Mouse (Mus musculus): ENCODE measurements around the gene Kcnk6. TPM values are rescaled to one million over a fixed set of nuclear protein-coding genes. Genes with fewer than 3 reads are reported as not detected.

Kcnk6 gene
- total and polyA plus RNA-seq, 3 experiments, result 1.4 to 5.2 TPM; not detected in 1

DNA sequence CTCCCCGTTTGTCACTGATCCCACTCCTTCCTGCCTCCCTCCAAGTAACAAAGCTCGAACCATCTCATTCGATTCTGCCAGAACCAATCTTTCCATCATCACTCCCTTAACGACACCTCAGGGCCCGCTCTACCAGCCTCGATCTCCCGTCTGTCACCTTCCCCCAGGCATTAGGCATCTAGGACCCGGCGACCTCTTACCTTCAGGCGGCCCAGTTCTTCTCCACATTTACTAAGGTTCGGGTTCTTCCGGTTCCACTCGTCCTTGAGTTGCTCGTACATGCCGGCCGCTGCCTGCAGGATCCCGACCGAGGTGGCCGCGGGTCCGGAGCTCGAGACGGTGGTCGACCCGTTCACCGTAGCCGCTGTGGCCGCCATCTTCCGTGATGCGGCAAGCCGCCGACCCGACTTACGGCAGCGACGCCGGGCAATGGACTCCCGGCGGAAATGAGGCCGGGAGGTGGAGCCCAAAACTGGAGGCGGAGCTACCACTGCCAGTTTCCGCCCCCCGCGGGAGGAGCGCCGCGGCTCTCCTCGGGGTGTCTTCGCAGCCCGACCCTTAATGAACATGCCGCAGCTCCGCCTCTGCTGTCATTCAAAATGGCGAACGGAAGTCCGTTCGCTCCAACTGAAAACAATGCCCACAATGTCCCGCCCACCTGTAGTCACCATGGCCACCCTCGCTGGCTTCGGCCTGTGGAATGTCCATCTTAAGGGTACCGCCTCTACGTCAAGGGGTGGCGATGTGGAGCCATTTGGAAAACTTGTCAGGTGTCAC is 52.0 kb downstream of the Kcnk6 start, which contains the start of gene Psmd8 (continued):
- TF ChIP-seq ETS1 (IDR thresholded peaks at IDR 0.05; ENCODE audit: low read depth, low read length) (no peak), ELF1 (IDR thresholded peaks at IDR 0.05; ENCODE audit: low read depth, low read length) (peak; percentile 80), USF2 (IDR thresholded peaks at IDR 0.05; ENCODE audit: borderline replicate concordance in 1 of 2, insufficient read depth in 1 of 2, low read depth in 1 of 2, low read length in 2 of 2) (no peak), EP300 (IDR thresholded peaks at IDR 0.05; ENCODE audit: low read depth in 1 of 2, low read length in 2 of 2) (peak in 1 of 2 experiments; percentile 42; a peak in 2 of 4 replicates), SIN3A (IDR thresholded peaks at IDR 0.05; ENCODE audit: low read length) (peak; percentile 73), USF1 (IDR thresholded peaks at IDR 0.05; ENCODE audit: low read depth, low read length) (no peak), CHD1 (IDR thresholded peaks at IDR 0.05; ENCODE audit: low read depth, low read length) (no peak), NRF1 (IDR thresholded peaks at IDR 0.05; ENCODE audit: insufficient read depth, low read depth, low read length, poor library complexity, severe bottlenecking) (peak; percentile 18; the same call in 1 of the 2 replicates), ZMIZ1 (IDR thresholded peaks at IDR 0.05; ENCODE audit: low read depth, low read length) (peak; percentile 61; the same call in 1 of the 2 replicates)

DNA sequence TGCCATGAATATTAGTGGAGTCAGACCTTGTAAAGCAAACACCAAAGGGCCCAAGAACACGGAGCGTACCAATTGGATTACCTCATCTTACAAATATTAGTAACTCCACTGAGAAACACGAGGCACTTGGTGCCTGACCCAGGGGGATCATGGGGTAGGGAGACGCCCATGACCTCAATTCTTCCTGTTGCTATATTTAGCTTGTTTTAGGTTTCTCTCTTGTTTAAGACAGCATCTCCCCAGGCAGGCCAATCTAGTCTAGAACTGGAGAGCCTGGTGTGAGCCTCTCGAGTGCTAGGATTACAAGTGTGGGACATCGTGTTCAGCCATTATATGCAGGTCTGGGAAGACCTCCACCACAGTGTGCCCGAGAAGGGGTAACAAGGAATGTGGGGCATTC is 53.0 kb downstream of the Kcnk6 start:
- H3K27ac ChIP-seq (ENCODE audit: control insufficient read depth, low read depth, low read length), result peak overlapping the region; percentile 2; the same call in 1 of the 2 replicates
- 0 out of 2 replicates have a peak, but pooled peaks have one; percentile 43 for TF ChIP-seq MYC (IDR thresholded peaks at IDR 0.05; ENCODE audit: low read depth, low read length)
- peak; percentile 25; the same call in 1 of the 2 replicates for TF ChIP-seq ETS1 (IDR thresholded peaks at IDR 0.05; ENCODE audit: low read depth, low read length)
- no peak for TF ChIP-seq GABPA (IDR thresholded peaks at IDR 0.05; ENCODE audit: low read depth, low read length)
- TF ChIP-seq MEF2A (IDR thresholded peaks at IDR 0.05; ENCODE audit: extremely low read depth, insufficient replicate concordance, low read depth, low read length, poor library complexity, severe bottlenecking), result peak; percentile 82; the same call in 1 of the 2 replicates
- TF ChIP-seq MXI1 (IDR thresholded peaks at IDR 0.05; ENCODE audit: low read depth, low read length), result peak; percentile 43; the same call in 1 of the 2 replicates
- peak overlapping the region; percentile 90 to 97 for H3K4me3 ChIP-seq (ENCODE audit: control insufficient read depth in 1 of 2, insufficient read depth in 1 of 2, low read depth in 2 of 2, low read length in 2 of 2)
- no peaks in the 10 kb centered on the region for H3K27me3 ChIP-seq (ENCODE audit: control insufficient read depth in 1 of 2, insufficient read depth in 2 of 2, low read length in 2 of 2)
- peaks cover 0 to 15% of the 10 kb centered on the region in 2 experiments; a peak in 3 of 4 replicates for H3K4me1 ChIP-seq (ENCODE audit: control insufficient read depth in 1 of 2, insufficient read depth in 2 of 2, low read length in 2 of 2)
- H3K9me3 ChIP-seq (replicated peaks; ENCODE audit: insufficient read depth, low read length), result no peaks in the 10 kb centered on the region
- peaks cover 0 to 6% of the 10 kb centered on the region in 2 experiments for H3K36me3 ChIP-seq (ENCODE audit: control insufficient read depth in 1 of 2, insufficient read depth in 2 of 2, low read length in 2 of 2)
- peak; percentile 61 for DNase-seq (ENCODE audit: low read depth, low spot score)
- peak overlapping the region; percentile 82 for H3K9ac ChIP-seq (ENCODE audit: control insufficient read depth, low read depth, low read length, poor library complexity, severe bottlenecking)
- peaks cover 23% of the 10 kb centered on the region for H3K79me2 ChIP-seq (ENCODE audit: control insufficient read depth, insufficient read depth, low read length, poor library complexity)

DNA sequence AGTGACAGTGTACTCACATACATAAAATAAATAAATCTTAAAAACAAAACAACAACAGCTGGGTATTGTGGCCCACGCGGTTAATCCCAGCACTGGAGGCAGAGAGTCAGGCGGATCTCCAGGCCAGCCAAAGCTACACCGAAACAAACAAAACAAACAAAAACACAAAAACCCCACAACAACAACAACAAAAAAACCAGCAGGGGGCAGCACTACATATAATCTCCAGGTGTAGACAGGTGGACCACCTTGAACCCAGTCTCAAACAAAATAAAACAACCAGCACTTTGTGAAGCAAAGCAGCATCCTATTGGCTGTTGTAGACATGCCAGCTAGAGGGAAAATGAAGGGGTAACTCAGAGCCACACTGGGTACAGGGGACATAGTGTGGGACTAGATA is 54.2 kb downstream of the Kcnk6 start:
- no peak overlapping the region for H3K4me3 ChIP-seq (ENCODE audit: control insufficient read depth in 1 of 2, insufficient read depth in 1 of 2, low read depth in 2 of 2, low read length in 2 of 2)
- DNase-seq (ENCODE audit: low read depth, low spot score), result no peak
- no peaks in the 10 kb centered on the region for H3K27me3 ChIP-seq (ENCODE audit: control insufficient read depth in 1 of 2, insufficient read depth in 2 of 2, low read length in 2 of 2)
- peaks cover 0 to 6% of the 10 kb centered on the region in 2 experiments for H3K36me3 ChIP-seq (ENCODE audit: control insufficient read depth in 1 of 2, insufficient read depth in 2 of 2, low read length in 2 of 2)
- H3K79me2 ChIP-seq (ENCODE audit: control insufficient read depth, insufficient read depth, low read length, poor library complexity), result peaks cover 23% of the 10 kb centered on the region
- H3K4me1 ChIP-seq (ENCODE audit: control insufficient read depth in 1 of 2, insufficient read depth in 2 of 2, low read length in 2 of 2), result peaks cover 0 to 15% of the 10 kb centered on the region in 2 experiments; a peak in 3 of 4 replicates
- no peak overlapping the region for H3K9ac ChIP-seq (ENCODE audit: control insufficient read depth, low read depth, low read length, poor library complexity, severe bottlenecking)
- H3K9me3 ChIP-seq (replicated peaks; ENCODE audit: insufficient read depth, low read length), result no peaks in the 10 kb centered on the region
- H3K27ac ChIP-seq (ENCODE audit: control insufficient read depth, low read depth, low read length), result no peak overlapping the region
- no peak for TF ChIP-seq GABPA (IDR thresholded peaks at IDR 0.05; ENCODE audit: low read depth, low read length)
- TF ChIP-seq MAFK (IDR thresholded peaks at IDR 0.05; ENCODE audit: borderline replicate concordance, low read depth, low read length), result no peak
- no peak for TF ChIP-seq TAL1 (IDR thresholded peaks at IDR 0.05; ENCODE audit: low read length)
- TF ChIP-seq MAZ (IDR thresholded peaks at IDR 0.05; ENCODE audit: low read depth, low read length), result no peak
- TF ChIP-seq POLR2AphosphoS5 (IDR thresholded peaks at IDR 0.05; ENCODE audit: borderline replicate concordance, low read depth, low read length), result no peak
- TF ChIP-seq CHD1 (IDR thresholded peaks at IDR 0.05; ENCODE audit: low read depth, low read length), result no peak
- no peak for TF ChIP-seq BHLHE40 (IDR thresholded peaks at IDR 0.05; ENCODE audit: borderline replicate concordance, low read depth, low read length)
- no peak for TF ChIP-seq MEF2A (IDR thresholded peaks at IDR 0.05; ENCODE audit: extremely low read depth, insufficient replicate concordance, low read depth, low read length, poor library complexity, severe bottlenecking)
- peak; percentile 14; the same call in 1 of the 2 replicates for TF ChIP-seq SMC3 (IDR thresholded peaks at IDR 0.05; ENCODE audit: low read depth, low read length)
- no peak for TF ChIP-seq MYC (IDR thresholded peaks at IDR 0.05; ENCODE audit: low read depth, low read length)
- TF ChIP-seq ELF1 (IDR thresholded peaks at IDR 0.05; ENCODE audit: low read depth, low read length), result no peak
- no peak for TF ChIP-seq MYB (IDR thresholded peaks at IDR 0.05; ENCODE audit: low read depth, low read length)
- no peak for TF ChIP-seq ZC3H11A (IDR thresholded peaks at IDR 0.05; ENCODE audit: low read depth, low read length)
- TF ChIP-seq CTCF (IDR thresholded peaks at IDR 0.05 in 2 of 3, conservative IDR thresholded peaks at IDR 0.05 in 1 of 3; ENCODE audit: control insufficient read depth in 1 of 3, insufficient read depth in 1 of 3, low read depth in 2 of 3, low read length in 3 of 3, poor library complexity in 1 of 3, severe bottlenecking in 1 of 3), result peak in 2 of 3 experiments; percentile 27 to 41; a peak in 3 of 6 replicates
- no peak for TF ChIP-seq GATA1 (IDR thresholded peaks at IDR 0.05; ENCODE audit: low read depth, low read length)
- TF ChIP-seq CHD2 (IDR thresholded peaks at IDR 0.05; ENCODE audit: low read length), result no peak
- no peak for TF ChIP-seq MXI1 (IDR thresholded peaks at IDR 0.05; ENCODE audit: low read depth, low read length)
- no peak for TF ChIP-seq RAD21 (IDR thresholded peaks at IDR 0.05; ENCODE audit: low read depth, low read length)
